Mouse (Mus musculus) CH12.LX (cell line): ENCODE data around the gene Ndufa13. TPM values are rescaled to one million over a fixed set of nuclear protein-coding genes. Genes with fewer than 3 reads are reported as not detected.

Experiments
- DNase-seq: peaks from one replicate; pipeline ENCODE4 v3.0.0-alpha.2; 2013; ENCODE audit errors: extremely low read depth
- H3K27ac ChIP-seq: 2 replicates; pipeline ENCODE4 v1.5.1; 2012; ENCODE audit warnings: low read depth, mild to moderate bottlenecking, control low read depth, moderate library complexity; ENCODE audit not compliant: insufficient read depth
- H3K27me3 ChIP-seq: replicated peaks from 2 replicates; pipeline ENCODE3; 2012; ENCODE audit warnings: inconsistent platforms
- H3K36me3 ChIP-seq, 2 experiments: replicated peaks in 1 of 2; 2 replicates each; pipeline versions ENCODE3 to v1.6.1; 2012; ENCODE audit warnings: inconsistent platforms in 1 of 2, low read length in 1 of 2, mild to moderate bottlenecking in 1 of 2, mixed read lengths in 1 of 2, moderate library complexity in 1 of 2; ENCODE audit not compliant: control insufficient read depth in 1 of 2, insufficient read depth in 1 of 2
- H3K4me1 ChIP-seq, 2 experiments: 2 replicates each; pipeline ENCODE4 v1.6.1; 2012; ENCODE audit warnings: inconsistent platforms in 1 of 2, moderate library complexity in 1 of 2; ENCODE audit not compliant: insufficient read depth in 2 of 2, control insufficient read depth in 1 of 2
- H3K4me2 ChIP-seq: 2 replicates; pipeline ENCODE4 v1.6.1; 2012; ENCODE audit warnings: low read depth, mild to moderate bottlenecking, control low read depth; ENCODE audit not compliant: poor library complexity, insufficient read depth, severe bottlenecking
- H3K4me3 ChIP-seq, 3 experiments: fragments of 150-350 bp in 1 of 3; sonication (generic) in 1 of 3; replicated peaks in 1 of 3; 2 replicates each; pipeline versions ENCODE3 to v1.5.1; 2011 to 2012; ENCODE audit warnings: low read depth in 2 of 3, low read length in 2 of 3, mild to moderate bottlenecking in 2 of 3, moderate library complexity in 2 of 3, control low read depth in 1 of 3, improper control_type of control experiment in 1 of 3, inconsistent platforms in 1 of 3, mixed read lengths in 1 of 3; ENCODE audit not compliant: poor library complexity in 1 of 3
- H3K79me2 ChIP-seq: replicated peaks from 2 replicates; pipeline ENCODE4 v1.6.1; 2012; ENCODE audit warnings: mild to moderate bottlenecking, moderate library complexity; ENCODE audit not compliant: control insufficient read depth, poor library complexity, insufficient read depth, severe bottlenecking; ENCODE audit errors: extremely low read depth
- H3K9ac ChIP-seq: 2 replicates; pipeline ENCODE4 v1.6.1; 2012; ENCODE audit warnings: low read depth, mild to moderate bottlenecking, control low read depth, moderate library complexity; ENCODE audit not compliant: insufficient read depth
- H3K9me3 ChIP-seq: replicated peaks from 2 replicates; pipeline ENCODE3; 2012; ENCODE audit warnings: low read length, inconsistent platforms, mixed read lengths
- MAZ ChIP-seq: IDR thresholded peaks from 2 replicates; pipeline ENCODE4 v1.6.1; 2012; ENCODE audit warnings: low read depth, mild to moderate bottlenecking, inconsistent platforms, low read length, improper control_type of control experiment, moderate library complexity
- dilution Hi-C: fragments of 300-500 bp; cut with MboI; formaldehyde crosslinking; loops from 2 replicates; pipeline ENCODE4 v1.14.3; 2020; ENCODE audit warnings: low sequenced_read_pairs; ENCODE audit not compliant: extremely low pct_unique_long_range_greater_than_20kb, extremely low pct_ligation_motif_present
- in situ Hi-C: fragments of 300-500 bp; cut with MboI; formaldehyde crosslinking; loops from 3 replicates; pipeline ENCODE4 v1.14.3; 2019; ENCODE audit warnings: low sequenced_read_pairs, low pct_ligation_motif_present, low pct_unique_long_range_greater_than_20kb, mixed read lengths
- polyA plus RNA-seq: library from polyadenylated mRNA; unstranded; fragments of >175 nt; gene quantifications from 2 replicates; pipeline ENCODE4 v1.2.1, GENCODE M21; 2012; ENCODE audit warnings: low read depth; ENCODE audit not compliant: insufficient read length
- total RNA-seq, 2 experiments: library from RNA; depleted of rRNA; stranded (reverse); fragments of 300-350 nt in 1 of 2; fragments of >200 nt in 1 of 2; gene quantifications; 2 replicates each; pipeline ENCODE4 v1.2.3; 2012 to 2014

Gene Ndufa13
- total and polyA plus RNA-seq, 3 experiments, result 74.7 to 177 (median 90.1) TPM

- Histone ChIP-seq H3K4me2 (no peak overlapping the region), H3K27me3 (no peaks in the 10 kb centered on the region), H3K4me1 (peaks cover 0 to 9% of the 10 kb centered on the region in 2 experiments; a peak in 2 of 4 replicates), H3K79me2 (no peaks in the 10 kb centered on the region), H3K9ac (no peak overlapping the region), H3K9me3 (peaks cover 3% of the 10 kb centered on the region), H3K27ac (no peak overlapping the region), H3K4me3 (no peak overlapping the region), H3K36me3 (no peaks in the 10 kb centered on the region)
- DNase-seq, result no peak
- in situ Hi-C loops (no loop called here), dilution Hi-C loops (no loop called here)
- TF ChIP-seq MAZ, result no peak
Measured at GRCm38 (mm10) chr8:69847167-69848065, 54.9 kb downstream of the Ndufa13 start.

Other genes with a start within 250 kb of the Ndufa13 start
Only the 20 nearest of the 22 such genes appear.
- gene Zfp869, start 191.8 kb downstream of the Ndufa13 start, total RNA-seq (2012; rRNA removed), result 16.0 and 17.2 TPM in 2 replicates
- 30.6 and 33.8 TPM in 2 replicates for gene Zfp869, start 191.8 kb downstream of the Ndufa13 start, total RNA-seq (2014; rRNA removed)
- 15.2 and 16.6 TPM in 2 replicates for gene Zfp869, start 191.8 kb downstream of the Ndufa13 start, polyA plus RNA-seq
- 1.9 and 2.2 TPM in 2 replicates for gene Zfp963, start 152.6 kb downstream of the Ndufa13 start, total RNA-seq (2012; rRNA removed)
- 4.8 and 6.0 TPM in 2 replicates for gene Zfp963, start 152.6 kb downstream of the Ndufa13 start, total RNA-seq (2014; rRNA removed)
- 4.7 and 5.5 TPM in 2 replicates for gene Zfp963, start 152.6 kb downstream of the Ndufa13 start, polyA plus RNA-seq
- gene Gm20422, start 127.7 kb downstream of the Ndufa13 start, total RNA-seq (2012; rRNA removed), result 1.4 and 2.1 TPM in 2 replicates
- gene Gm20422, start 127.7 kb downstream of the Ndufa13 start, total RNA-seq (2014; rRNA removed), result 0.49 and 1.6 TPM in 2 replicates
- gene Gm20422, start 127.7 kb downstream of the Ndufa13 start, polyA plus RNA-seq, result 2.0 and 2.8 TPM in 2 replicates
- 53.3 and 58.4 TPM in 2 replicates for gene Atp13a1, start 111.4 kb downstream of the Ndufa13 start, total RNA-seq (2012; rRNA removed)
- gene Atp13a1, start 111.4 kb downstream of the Ndufa13 start, total RNA-seq (2014; rRNA removed), result 36.6 and 36.8 TPM in 2 replicates
- 46.9 and 51.0 TPM in 2 replicates for gene Atp13a1, start 111.4 kb downstream of the Ndufa13 start, polyA plus RNA-seq
- 14.3 and 15.4 TPM in 2 replicates for gene Zfp866, start 111.4 kb downstream of the Ndufa13 start, total RNA-seq (2012; rRNA removed)
- gene Zfp866, start 111.4 kb downstream of the Ndufa13 start, total RNA-seq (2014; rRNA removed), result 14.8 and 16.0 TPM in 2 replicates
- gene Zfp866, start 111.4 kb downstream of the Ndufa13 start, polyA plus RNA-seq, result 14.4 and 15.6 TPM in 2 replicates
- 48.1 and 49.2 TPM in 2 replicates for gene Gmip, start 93.9 kb downstream of the Ndufa13 start, total RNA-seq (2012; rRNA removed)
- gene Gmip, start 93.9 kb downstream of the Ndufa13 start, total RNA-seq (2014; rRNA removed), result 22.2 and 25.4 TPM in 2 replicates
- gene Gmip, start 93.9 kb downstream of the Ndufa13 start, polyA plus RNA-seq, result 54.3 and 81.8 TPM in 2 replicates
- 1.1 and 1.2 TPM in 2 replicates for gene Lpar2, start 80.1 kb downstream of the Ndufa13 start, total RNA-seq (2012; rRNA removed)
- 0.74 and 0.82 TPM in 2 replicates for gene Lpar2, start 80.1 kb downstream of the Ndufa13 start, total RNA-seq (2014; rRNA removed)
- 2.5 and 3.0 TPM in 2 replicates for gene Lpar2, start 80.1 kb downstream of the Ndufa13 start, polyA plus RNA-seq
- gene Pbx4, start 70.1 kb downstream of the Ndufa13 start, total RNA-seq (2012; rRNA removed), result 3.1 and 5.9 TPM in 2 replicates
- 1.0 and 1.5 TPM in 2 replicates for gene Pbx4, start 70.1 kb downstream of the Ndufa13 start, total RNA-seq (2014; rRNA removed)
- 2.4 and 3.5 TPM in 2 replicates for gene Pbx4, start 70.1 kb downstream of the Ndufa13 start, polyA plus RNA-seq
- 0.08 TPM in 2 replicates for gene Cilp2, start 14.9 kb downstream of the Ndufa13 start, total RNA-seq (2012; rRNA removed)
- gene Cilp2, start 14.9 kb downstream of the Ndufa13 start, total RNA-seq (2014; rRNA removed), result 0.04 TPM in 1 of 2 replicates, not detected in the other
- gene Cilp2, start 14.9 kb downstream of the Ndufa13 start, polyA plus RNA-seq, result 0.07 TPM in 1 of 2 replicates, not detected in the other
- gene Tssk6, start 374 bp downstream of the Ndufa13 start, total RNA-seq (2012; rRNA removed), result 1.5 and 1.8 TPM in 2 replicates
- gene Tssk6, start 374 bp downstream of the Ndufa13 start, total RNA-seq (2014; rRNA removed), result 0.35 and 0.44 TPM in 2 replicates
- gene Tssk6, start 374 bp downstream of the Ndufa13 start, polyA plus RNA-seq, result 1.7 and 2.3 TPM in 2 replicates
- gene Yjefn3, start 154 bp upstream of the Ndufa13 start, total RNA-seq (2012; rRNA removed), result 8.0 and 9.5 TPM in 2 replicates
- 3.3 and 3.6 TPM in 2 replicates for gene Yjefn3, start 154 bp upstream of the Ndufa13 start, total RNA-seq (2014; rRNA removed)
- 8.4 and 10.5 TPM in 2 replicates for gene Yjefn3, start 154 bp upstream of the Ndufa13 start, polyA plus RNA-seq
- gene Gatad2a, start 93.8 kb upstream of the Ndufa13 start, total RNA-seq (2012; rRNA removed), result 70.8 and 73.2 TPM in 2 replicates
- gene Gatad2a, start 93.8 kb upstream of the Ndufa13 start, total RNA-seq (2014; rRNA removed), result 31.5 and 35.7 TPM in 2 replicates
- gene Gatad2a, start 93.8 kb upstream of the Ndufa13 start, polyA plus RNA-seq, result 95.1 and 122 TPM in 2 replicates
- gene Mau2, start 140.2 kb upstream of the Ndufa13 start, total RNA-seq (2012; rRNA removed), result 37.2 and 38.4 TPM in 2 replicates
- 24.4 and 25.5 TPM in 2 replicates for gene Mau2, start 140.2 kb upstream of the Ndufa13 start, total RNA-seq (2014; rRNA removed)
- gene Mau2, start 140.2 kb upstream of the Ndufa13 start, polyA plus RNA-seq, result 15.7 and 19.5 TPM in 2 replicates
- 21.8 and 24.0 TPM in 2 replicates for gene Sugp1, start 140.3 kb upstream of the Ndufa13 start, total RNA-seq (2012; rRNA removed)
- gene Sugp1, start 140.3 kb upstream of the Ndufa13 start, total RNA-seq (2014; rRNA removed), result 5.0 and 5.3 TPM in 2 replicates
- 43.9 and 44.2 TPM in 2 replicates for gene Sugp1, start 140.3 kb upstream of the Ndufa13 start, polyA plus RNA-seq
- 1.9 and 2.4 TPM in 2 replicates for gene Tm6sf2, start 170.4 kb upstream of the Ndufa13 start, total RNA-seq (2012; rRNA removed)
- 0.22 and 0.40 TPM in 2 replicates for gene Tm6sf2, start 170.4 kb upstream of the Ndufa13 start, total RNA-seq (2014; rRNA removed)
- 1.8 and 2.6 TPM in 2 replicates for gene Tm6sf2, start 170.4 kb upstream of the Ndufa13 start, polyA plus RNA-seq
- gene Hapln4, start 180.9 kb upstream of the Ndufa13 start, total RNA-seq (2012; rRNA removed), result 0.29 and 0.30 TPM in 2 replicates
- gene Hapln4, start 180.9 kb upstream of the Ndufa13 start, total RNA-seq (2014; rRNA removed), result 0.07 and 0.08 TPM in 2 replicates
- 0.20 and 0.30 TPM in 2 replicates for gene Hapln4, start 180.9 kb upstream of the Ndufa13 start, polyA plus RNA-seq
- gene Ncan, start 218.3 kb upstream of the Ndufa13 start, total RNA-seq (2012; rRNA removed), result 2.1 and 2.6 TPM in 2 replicates
- gene Ncan, start 218.3 kb upstream of the Ndufa13 start, total RNA-seq (2014; rRNA removed), result 3.5 and 3.9 TPM in 2 replicates
- gene Ncan, start 218.3 kb upstream of the Ndufa13 start, polyA plus RNA-seq, result 5.3 and 6.0 TPM in 2 replicates
- 22.7 and 27.4 TPM in 2 replicates for gene Nr2c2ap, start 228.8 kb upstream of the Ndufa13 start, total RNA-seq (2012; rRNA removed)
- 15.6 and 16.4 TPM in 2 replicates for gene Nr2c2ap, start 228.8 kb upstream of the Ndufa13 start, total RNA-seq (2014; rRNA removed)
- 61.3 and 71.3 TPM in 2 replicates for gene Nr2c2ap, start 228.8 kb upstream of the Ndufa13 start, polyA plus RNA-seq
- 13.8 and 17.2 TPM in 2 replicates for gene Rfxank, start 236.6 kb upstream of the Ndufa13 start, total RNA-seq (2012; rRNA removed)
- gene Rfxank, start 236.6 kb upstream of the Ndufa13 start, total RNA-seq (2014; rRNA removed), result 10.5 and 13.4 TPM in 2 replicates
- gene Rfxank, start 236.6 kb upstream of the Ndufa13 start, polyA plus RNA-seq, result 9.5 and 12.3 TPM in 2 replicates
- gene Borcs8, start 236.9 kb upstream of the Ndufa13 start, total RNA-seq (2012; rRNA removed), result 56.4 and 63.9 TPM in 2 replicates
- 22.2 and 28.7 TPM in 2 replicates for gene Borcs8, start 236.9 kb upstream of the Ndufa13 start, total RNA-seq (2014; rRNA removed)
- 44.0 and 45.8 TPM in 2 replicates for gene Borcs8, start 236.9 kb upstream of the Ndufa13 start, polyA plus RNA-seq